Mouse (Mus musculus) MEL (cell line): ENCODE results near the gene Rsu1. TPM values are rescaled to one million over a fixed set of nuclear protein-coding genes. Genes with fewer than 3 reads are reported as not detected.

Experiments used
- DNase-seq: peaks from one replicate; pipeline ENCODE4 v3.0.0; 2011; ENCODE audit warnings: low read depth, low spot score
- H3K27ac ChIP-seq: 2 replicates; pipeline ENCODE4 v1.5.1; 2012; ENCODE audit warnings: low read depth, mild to moderate bottlenecking, control low read depth, low read length, moderate library complexity; ENCODE audit not compliant: control insufficient read depth
- H3K27me3 ChIP-seq, 2 experiments: fragments of 150-350 bp in 1 of 2; sonication (generic) in 1 of 2; 2 replicates each; pipeline ENCODE4 v1.6.1; 2012; ENCODE audit warnings: low read length in 2 of 2, mild to moderate bottlenecking in 2 of 2, improper control_type of control experiment in 1 of 2, moderate library complexity in 1 of 2; ENCODE audit not compliant: insufficient read depth in 2 of 2, control insufficient read depth in 1 of 2
- H3K36me3 ChIP-seq, 2 experiments: 2 replicates each; pipeline ENCODE4 v1.6.1; 2012 to 2014; ENCODE audit warnings: low read length in 2 of 2, improper control_type of control experiment in 1 of 2, inconsistent platforms in 1 of 2, mild to moderate bottlenecking in 1 of 2; ENCODE audit not compliant: insufficient read depth in 2 of 2, control insufficient read depth in 1 of 2
- H3K4me1 ChIP-seq, 2 experiments: fragments of 150-350 bp in 1 of 2; sonication (generic) in 1 of 2; 2 replicates each; pipeline ENCODE4 v1.6.1; 2012; ENCODE audit warnings: low read length in 2 of 2, improper control_type of control experiment in 1 of 2, mild to moderate bottlenecking in 1 of 2; ENCODE audit not compliant: insufficient read depth in 2 of 2, control insufficient read depth in 1 of 2
- H3K4me3 ChIP-seq, 2 experiments: fragments of 150-350 bp in 1 of 2; sonication (generic) in 1 of 2; 2 replicates each; pipeline ENCODE4 v1.5.1; 2012; ENCODE audit warnings: low read depth in 2 of 2, low read length in 2 of 2, mild to moderate bottlenecking in 2 of 2, moderate library complexity in 2 of 2, control low read depth in 1 of 2, improper control_type of control experiment in 1 of 2; ENCODE audit not compliant: control insufficient read depth in 1 of 2, insufficient read depth in 1 of 2
- H3K79me2 ChIP-seq: 2 replicates; pipeline ENCODE4 v1.6.1; 2012; ENCODE audit warnings: mild to moderate bottlenecking, low read length, moderate library complexity; ENCODE audit not compliant: control insufficient read depth, poor library complexity, insufficient read depth
- H3K9ac ChIP-seq: 2 replicates; pipeline ENCODE4 v1.6.1; 2012; ENCODE audit warnings: low read depth, mild to moderate bottlenecking, control low read depth, low read length, moderate library complexity; ENCODE audit not compliant: control insufficient read depth, poor library complexity, severe bottlenecking
- H3K9me3 ChIP-seq: fragments of 150-350 bp; sonication (generic); replicated peaks from 2 replicates; pipeline ENCODE4 v1.6.1; 2012; ENCODE audit warnings: mild to moderate bottlenecking, low read length, improper control_type of control experiment, moderate library complexity; ENCODE audit not compliant: insufficient read depth
- BHLHE40 ChIP-seq: IDR thresholded peaks from 2 replicates; pipeline ENCODE4 v1.6.1; 2012; ENCODE audit warnings: low read depth, mild to moderate bottlenecking, inconsistent platforms, low read length, improper control_type of control experiment, borderline replicate concordance
- CHD1 ChIP-seq: IDR thresholded peaks from 2 replicates; pipeline ENCODE4 v1.6.1; 2012; ENCODE audit warnings: low read depth, mild to moderate bottlenecking, inconsistent platforms, low read length, improper control_type of control experiment
- CTCF ChIP-seq, 3 experiments: IDR thresholded peaks in 2 of 3; conservative IDR thresholded peaks in 1 of 3; 2 replicates each; pipeline ENCODE4 v1.5.1; 2011 to 2012; ENCODE audit warnings: low read length in 3 of 3, low read depth in 2 of 3, mild to moderate bottlenecking in 2 of 3, improper control_type of control experiment in 1 of 3, inconsistent platforms in 1 of 3, mixed read lengths in 1 of 3, moderate library complexity in 1 of 3; ENCODE audit not compliant: control insufficient read depth in 1 of 3, insufficient read depth in 1 of 3, poor library complexity in 1 of 3, severe bottlenecking in 1 of 3
- E2F4 ChIP-seq: IDR thresholded peaks from 2 replicates; pipeline ENCODE4 v1.6.1; 2011; ENCODE audit warnings: low read depth, low read length, improper control_type of control experiment, borderline replicate concordance
- GATA1 ChIP-seq: IDR thresholded peaks from 2 replicates; pipeline ENCODE4 v1.6.1; 2011; ENCODE audit warnings: low read depth, low read length, improper control_type of control experiment
- HCFC1 ChIP-seq: IDR thresholded peaks from 2 replicates; pipeline ENCODE4 v1.6.1; 2012; ENCODE audit warnings: low read depth, mild to moderate bottlenecking, inconsistent platforms, low read length, improper control_type of control experiment, moderate library complexity
- JUND ChIP-seq: IDR thresholded peaks from 2 replicates; pipeline ENCODE4 v1.6.1; 2011; ENCODE audit warnings: low read depth, mild to moderate bottlenecking, improper control_type of control experiment, low read length
- KAT2A ChIP-seq: conservative IDR thresholded peaks from 2 replicates; pipeline ENCODE4 v1.6.1; 2012; ENCODE audit warnings: low read depth, low read length, improper control_type of control experiment, inconsistent platforms
- MAFK ChIP-seq: IDR thresholded peaks from 2 replicates; pipeline ENCODE4 v1.6.1; 2011; ENCODE audit warnings: low read depth, mild to moderate bottlenecking, low read length, improper control_type of control experiment, borderline replicate concordance
- MAZ ChIP-seq: IDR thresholded peaks from 2 replicates; pipeline ENCODE4 v1.6.1; 2012; ENCODE audit warnings: low read depth, mild to moderate bottlenecking, inconsistent platforms, low read length, improper control_type of control experiment
- MYB ChIP-seq: IDR thresholded peaks from 2 replicates; pipeline ENCODE4 v1.6.1; 2011; ENCODE audit warnings: mild to moderate bottlenecking, low read depth, low read length, improper control_type of control experiment
- POLR2A ChIP-seq, 2 experiments: IDR thresholded peaks; 2 replicates each; pipeline ENCODE4 v1.6.1; 2011 to 2012; ENCODE audit warnings: low read length in 2 of 2, mild to moderate bottlenecking in 2 of 2, control low read depth in 1 of 2, improper control_type of control experiment in 1 of 2, low read depth in 1 of 2, moderate library complexity in 1 of 2; ENCODE audit not compliant: control insufficient read depth in 1 of 2, insufficient read depth in 1 of 2, poor library complexity in 1 of 2
- POLR2AphosphoS2 ChIP-seq: IDR thresholded peaks from 2 replicates; pipeline ENCODE4 v1.6.1; 2011; ENCODE audit warnings: low read length, improper control_type of control experiment
- POLR2AphosphoS5 ChIP-seq: IDR thresholded peaks from 2 replicates; pipeline ENCODE4 v1.6.1; 2012; ENCODE audit warnings: low read depth, borderline replicate concordance, mild to moderate bottlenecking, inconsistent platforms, low read length, moderate library complexity, mixed read lengths
- SIN3A ChIP-seq: IDR thresholded peaks from 2 replicates; pipeline ENCODE4 v1.6.1; 2012; ENCODE audit warnings: low read length, improper control_type of control experiment, inconsistent platforms
- SMC3 ChIP-seq: IDR thresholded peaks from 2 replicates; pipeline ENCODE4 v1.6.1; 2011; ENCODE audit warnings: low read depth, low read length, improper control_type of control experiment
- TAL1 ChIP-seq: IDR thresholded peaks from 2 replicates; pipeline ENCODE4 v1.6.1; 2012; ENCODE audit warnings: mild to moderate bottlenecking, inconsistent platforms, low read length, moderate library complexity, mixed read lengths
- UBTF ChIP-seq: IDR thresholded peaks from 2 replicates; pipeline ENCODE4 v1.6.1; 2012; ENCODE audit warnings: low read depth, mild to moderate bottlenecking, inconsistent platforms, low read length, improper control_type of control experiment, moderate library complexity, borderline replicate concordance; ENCODE audit not compliant: insufficient read depth
- USF1 ChIP-seq: IDR thresholded peaks from 2 replicates; pipeline ENCODE4 v1.6.1; 2014; ENCODE audit warnings: low read depth, mild to moderate bottlenecking, inconsistent platforms, low read length, improper control_type of control experiment, moderate library complexity
- ZKSCAN1 ChIP-seq: IDR thresholded peaks from 2 replicates; pipeline ENCODE4 v1.6.1; 2012; ENCODE audit warnings: low read depth, mild to moderate bottlenecking, inconsistent platforms, low read length, improper control_type of control experiment, moderate library complexity
- ZNF384 ChIP-seq: IDR thresholded peaks from 2 replicates; pipeline ENCODE4 v1.6.1; 2012; ENCODE audit warnings: low read depth, mild to moderate bottlenecking, inconsistent platforms, low read length, improper control_type of control experiment
- polyA plus RNA-seq, 2 experiments: library from polyadenylated mRNA; stranded (reverse) in 1 of 2; unstranded in 1 of 2; fragments of >175 nt in 1 of 2; fragments of >200 nt in 1 of 2; gene quantifications; 2 replicates each; pipeline versions ENCODE4 v1.2.1 to v1.2.4; 2012; ENCODE audit warnings: low replicate concordance in 2 of 2, low read depth in 1 of 2; ENCODE audit not compliant: insufficient read length in 2 of 2, insufficient read depth in 1 of 2, missing spikeins in 1 of 2
- total RNA-seq: library from RNA; depleted of rRNA; stranded (reverse); fragments of 300-350 nt; gene quantifications from 2 replicates; pipeline ENCODE4 v1.2.3, GENCODE M21; 2012

Gene Rsu1
- total and polyA plus RNA-seq, 3 experiments = 58.1 to 81.9 TPM; not detected in 1

GRCm38 (mm10) chr2:13090841-13091240 lies 180.4 kb downstream of the Rsu1 start:
- Histone ChIP-seq H3K4me1 (no peaks in the 10 kb centered on the region), H3K27ac (no peak overlapping the region), H3K9me3 (no peaks in the 10 kb centered on the region), H3K27me3 (no peaks in the 10 kb centered on the region), H3K36me3 (no peaks in the 10 kb centered on the region), H3K4me3 (no peak overlapping the region), H3K79me2 (no peaks in the 10 kb centered on the region), H3K9ac (no peak overlapping the region)
- DNase-seq = no peak
- TF ChIP-seq CTCF (IDR thresholded peaks at IDR 0.05 in 2 of 3, conservative IDR thresholded peaks at IDR 0.05 in 1 of 3; ENCODE audit: control insufficient read depth in 1 of 3, insufficient read depth in 1 of 3, low read depth in 2 of 3, low read length in 3 of 3, poor library complexity in 1 of 3, severe bottlenecking in 1 of 3) (no peak), HCFC1 (no peak), SMC3 (no peak), KAT2A (no peak), MAZ (no peak), SIN3A (no peak), CHD1 (no peak), MAFK (no peak), UBTF (no peak), USF1 (no peak), POLR2AphosphoS5 (no peak), JUND (no peak), TAL1 (no peak), ZKSCAN1 (no peak), ZNF384 (no peak), MYB (no peak)

GRCm38 (mm10) chr2:13089861-13090260 lies 181.4 kb downstream of the Rsu1 start:
- H3K9me3 ChIP-seq = no peaks in the 10 kb centered on the region
- DNase-seq = no peak
- no peak overlapping the region for H3K27ac ChIP-seq
- H3K4me1 ChIP-seq = no peaks in the 10 kb centered on the region
- H3K36me3 ChIP-seq = no peaks in the 10 kb centered on the region
- no peak overlapping the region for H3K9ac ChIP-seq
- no peak for TF ChIP-seq E2F4
- no peak for TF ChIP-seq CHD1
- TF ChIP-seq UBTF = no peak
- TF ChIP-seq POLR2A (IDR thresholded peaks at IDR 0.05; ENCODE audit: control insufficient read depth in 1 of 2, insufficient read depth in 1 of 2, low read depth in 1 of 2, low read length in 2 of 2, poor library complexity in 1 of 2) = no peak
- no peak for TF ChIP-seq KAT2A
- no peak for TF ChIP-seq GATA1
- no peak for TF ChIP-seq USF1
- no peak for TF ChIP-seq POLR2AphosphoS2
- no peak for TF ChIP-seq MYB
- no peak for TF ChIP-seq CTCF (IDR thresholded peaks at IDR 0.05 in 2 of 3, conservative IDR thresholded peaks at IDR 0.05 in 1 of 3; ENCODE audit: control insufficient read depth in 1 of 3, insufficient read depth in 1 of 3, low read depth in 2 of 3, low read length in 3 of 3, poor library complexity in 1 of 3, severe bottlenecking in 1 of 3)
- no peak for TF ChIP-seq POLR2AphosphoS5
- no peak for TF ChIP-seq BHLHE40
- TF ChIP-seq ZKSCAN1 = no peak
- no peaks in the 10 kb centered on the region for H3K27me3 ChIP-seq
- no peaks in the 10 kb centered on the region for H3K79me2 ChIP-seq
- no peak overlapping the region for H3K4me3 ChIP-seq
